Mouse (Mus musculus) megakaryocyte, embryonic 14.5 days (primary cell): ENCODE measurements around the gene Cxcr1. TPM values are rescaled to one million over a fixed set of nuclear protein-coding genes. Genes with fewer than 3 reads are reported as not detected.
A peak's percentile ranks its signal among the peaks of the same experiment; 100 is the strongest.

Source experiments
- H3K27me3 ChIP-seq: replicated peaks from 2 replicates; pipeline ENCODE3; 2012; ENCODE audit warnings: inconsistent platforms
- H3K36me3 ChIP-seq: replicated peaks from 2 replicates; pipeline ENCODE3; 2012; ENCODE audit warnings: low read length, inconsistent platforms, mixed read lengths
- H3K4me1 ChIP-seq: 2 replicates; pipeline ENCODE4 v1.6.1; 2012; ENCODE audit warnings: inconsistent platforms
- H3K4me3 ChIP-seq: replicated peaks from 2 replicates; pipeline ENCODE3; 2012; ENCODE audit warnings: moderate library complexity, mild to moderate bottlenecking, inconsistent platforms
- H3K9me3 ChIP-seq: 2 replicates; pipeline ENCODE4 v1.6.1; 2012; ENCODE audit warnings: inconsistent platforms
- FLI1 ChIP-seq: IDR thresholded peaks from 2 replicates; pipeline ENCODE4 v1.6.1; 2012; ENCODE audit warnings: low read length, inconsistent platforms, mixed read lengths
- GATA1 ChIP-seq: IDR thresholded peaks from 3 replicates; pipeline ENCODE4 v1.6.1; 2012; ENCODE audit warnings: mixed read lengths, low read length, inconsistent platforms, borderline replicate concordance
- polyA plus RNA-seq: library from polyadenylated mRNA; stranded (reverse); fragments of >175 nt; gene quantifications from 2 replicates; pipeline ENCODE4 v1.2.3, GENCODE M21; 2012; ENCODE audit warnings: low replicate concordance; ENCODE audit not compliant: insufficient read depth

Cxcr1 gene
- polyA plus RNA-seq, 1 experiment, result not detected

GRCm38 (mm10) chr1:74196621-74197419, 2.4 kb upstream of the Cxcr1 start:
- H3K27me3 ChIP-seq, result peaks cover 19% of the 10 kb centered on the region
- no peaks in the 10 kb centered on the region for H3K36me3 ChIP-seq
- H3K9me3 ChIP-seq, result no peaks in the 10 kb centered on the region
- TF ChIP-seq GATA1 (no peak), FLI1 (no peak)
- H3K4me1 ChIP-seq, result peaks cover 50% of the 10 kb centered on the region
- H3K4me3 ChIP-seq, result no peak overlapping the region

- H3K36me3 ChIP-seq, result no peaks in the 10 kb centered on the region
- H3K27me3 ChIP-seq, result peaks cover 19% of the 10 kb centered on the region
- TF ChIP-seq FLI1 (no peak), GATA1 (no peak)
- H3K4me3 ChIP-seq, result peak overlapping the region; percentile 16
- no peaks in the 10 kb centered on the region for H3K9me3 ChIP-seq
- peaks cover 42% of the 10 kb centered on the region for H3K4me1 ChIP-seq
These were observed 1.5 kb upstream of the Cxcr1 start for GRCm38 (mm10) chr1:74195961-74196360.

- Histone ChIP-seq H3K4me3 (no peak overlapping the region), H3K9me3 (peaks cover under 1% of the 10 kb centered on the region; the same call in 1 of the 2 replicates), H3K27me3 (peaks cover 20% of the 10 kb centered on the region), H3K36me3 (no peaks in the 10 kb centered on the region), H3K4me1 (peaks cover 30% of the 10 kb centered on the region)
- TF ChIP-seq GATA1 (no peak), FLI1 (no peak)
These were observed 1.7 kb downstream of the Cxcr1 start for GRCm38 (mm10) chr1:74192711-74193110.

GRCm38 (mm10) chr1:74190471-74190870, 4.0 kb downstream of the Cxcr1 start:
- TF ChIP-seq FLI1, result no peak
- no peak for TF ChIP-seq GATA1
- Histone ChIP-seq H3K9me3 (peaks cover 8% of the 10 kb centered on the region), H3K36me3 (peaks cover 4% of the 10 kb centered on the region), H3K4me1 (peaks cover 14% of the 10 kb centered on the region), H3K4me3 (no peak overlapping the region), H3K27me3 (peaks cover 10% of the 10 kb centered on the region)

- peaks cover 4% of the 10 kb centered on the region for H3K36me3 ChIP-seq
- no peak overlapping the region for H3K4me3 ChIP-seq
- H3K4me1 ChIP-seq, result peaks cover 41% of the 10 kb centered on the region
- peaks cover 8% of the 10 kb centered on the region for H3K9me3 ChIP-seq
- no peak for TF ChIP-seq FLI1
- TF ChIP-seq GATA1, result no peak
- no peaks in the 10 kb centered on the region for H3K27me3 ChIP-seq
These were observed 11.4 kb downstream of the Cxcr1 start for GRCm38 (mm10) chr1:74183006-74183405.

- TF ChIP-seq GATA1, result no peak
- TF ChIP-seq FLI1, result no peak
- H3K36me3 ChIP-seq, result no peaks in the 10 kb centered on the region
- peaks cover 56% of the 10 kb centered on the region for H3K4me1 ChIP-seq
- H3K9me3 ChIP-seq, result no peaks in the 10 kb centered on the region
- H3K4me3 ChIP-seq, result no peak overlapping the region
- H3K27me3 ChIP-seq, result no peaks in the 10 kb centered on the region
These were observed 13.0 kb downstream of the Cxcr1 start for GRCm38 (mm10) chr1:74181462-74181861.

GRCm38 (mm10) chr1:74179624-74180408, 14.6 kb downstream of the Cxcr1 start:
- Histone ChIP-seq H3K4me3 (no peak overlapping the region), H3K4me1 (peaks cover 69% of the 10 kb centered on the region), H3K27me3 (no peaks in the 10 kb centered on the region), H3K9me3 (no peaks in the 10 kb centered on the region), H3K36me3 (no peaks in the 10 kb centered on the region)
- TF ChIP-seq FLI1, result no peak
- TF ChIP-seq GATA1, result no peak

GRCm38 (mm10) chr1:74178618-74179017, 15.8 kb downstream of the Cxcr1 start:
- no peak for TF ChIP-seq GATA1
- no peak for TF ChIP-seq FLI1
- Histone ChIP-seq H3K27me3 (no peaks in the 10 kb centered on the region), H3K4me3 (no peak overlapping the region), H3K4me1 (peaks cover 69% of the 10 kb centered on the region), H3K9me3 (no peaks in the 10 kb centered on the region), H3K36me3 (no peaks in the 10 kb centered on the region)

GRCm38 (mm10) chr1:74175731-74176130, 18.7 kb downstream of the Cxcr1 start:
- Histone ChIP-seq H3K36me3 (no peaks in the 10 kb centered on the region), H3K9me3 (no peaks in the 10 kb centered on the region), H3K4me1 (peaks cover 83% of the 10 kb centered on the region), H3K4me3 (no peak overlapping the region), H3K27me3 (no peaks in the 10 kb centered on the region)
- no peak for TF ChIP-seq GATA1
- TF ChIP-seq FLI1, result no peak

- H3K36me3 ChIP-seq, result no peaks in the 10 kb centered on the region
- H3K4me1 ChIP-seq, result peaks cover 79% of the 10 kb centered on the region
- peak overlapping the region; percentile 77 for H3K4me3 ChIP-seq
- no peaks in the 10 kb centered on the region for H3K27me3 ChIP-seq
- TF ChIP-seq GATA1 (no peak), FLI1 (no peak)
- H3K9me3 ChIP-seq, result no peaks in the 10 kb centered on the region
These were observed 21.7 kb downstream of the Cxcr1 start for GRCm38 (mm10) chr1:74172722-74173121.

GRCm38 (mm10) chr1:74169721-74170120, 24.7 kb downstream of the Cxcr1 start:
- no peaks in the 10 kb centered on the region for H3K27me3 ChIP-seq
- no peak overlapping the region for H3K4me3 ChIP-seq
- no peaks in the 10 kb centered on the region for H3K9me3 ChIP-seq
- peaks cover 64% of the 10 kb centered on the region for H3K4me1 ChIP-seq
- no peak for TF ChIP-seq FLI1
- no peak for TF ChIP-seq GATA1
- H3K36me3 ChIP-seq, result no peaks in the 10 kb centered on the region
